Mouse (Mus musculus): Measurements from ENCODE around the gene Upb1. TPM values are rescaled to one million over a fixed set of nuclear protein-coding genes. Genes with fewer than 3 reads are reported as not detected.
A peak's percentile ranks its signal among the peaks of the same experiment; 100 is the strongest.

The Upb1 gene
- polyA plus RNA-seq, 1 experiment from 2014 or later = 0.99 TPM

DNA sequence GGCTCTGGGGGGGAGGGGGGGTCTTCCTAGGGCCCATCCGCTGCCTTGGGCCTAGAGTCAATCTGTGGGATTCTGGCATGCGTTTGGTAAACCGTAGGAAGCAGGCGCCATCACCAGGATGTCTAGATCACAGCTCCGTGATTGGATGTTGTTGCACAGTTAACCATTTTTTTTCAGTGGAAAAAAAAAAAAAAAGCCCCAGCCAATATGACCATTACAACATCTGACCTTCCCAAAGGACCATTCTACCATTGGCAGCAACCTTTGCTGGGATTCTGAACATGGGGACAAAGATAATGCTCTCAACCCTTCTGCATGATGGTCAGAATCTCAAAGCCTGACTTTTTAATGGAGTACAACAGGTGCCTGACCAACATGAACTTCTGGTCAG is 29.2 kb downstream of the Upb1 start:
- H3K4me3 ChIP-seq (ENCODE audit: low read depth, low read length) = no peak overlapping the region
- no peaks in the 10 kb centered on the region for H3K27me3 ChIP-seq (replicated peaks; ENCODE audit: control insufficient read depth, insufficient read depth, low read length)
- no peaks in the 10 kb centered on the region for H3K36me3 ChIP-seq (ENCODE audit: control insufficient read depth, insufficient read depth, low read length)
- no peaks in the 10 kb centered on the region for H3K4me1 ChIP-seq (ENCODE audit: control insufficient read depth, insufficient read depth, low read length)
- no peak overlapping the region for H3K27ac ChIP-seq (replicated peaks; ENCODE audit: low read depth, low read length)
- ATAC-seq (ENCODE audit: low read depth) (no peak), DNase-seq (ENCODE audit: low spot score) (no peak)
- H3K9me3 ChIP-seq (ENCODE audit: control insufficient read depth, low read length) = no peaks in the 10 kb centered on the region
- H3K9ac ChIP-seq (ENCODE audit: low read depth, low read length) = no peak overlapping the region
- WGBS = 90% methylated on average over 5 of the region's 5 CpGs
- H3K4me2 ChIP-seq (ENCODE audit: low read depth, low read length) = no peak overlapping the region

- no peak for ATAC-seq (ENCODE audit: low read depth)
- no peak for DNase-seq (ENCODE audit: low spot score)
- H3K4me1 ChIP-seq (ENCODE audit: control insufficient read depth, insufficient read depth, low read length) = no peaks in the 10 kb centered on the region
- no peaks in the 10 kb centered on the region for H3K27me3 ChIP-seq (replicated peaks; ENCODE audit: control insufficient read depth, insufficient read depth, low read length)
- H3K9me3 ChIP-seq (ENCODE audit: control insufficient read depth, low read length) = no peaks in the 10 kb centered on the region
- no peak overlapping the region for H3K27ac ChIP-seq (replicated peaks; ENCODE audit: low read depth, low read length)
- WGBS = 91% methylated on average over 6 of the region's 6 CpGs
- H3K36me3 ChIP-seq (ENCODE audit: control insufficient read depth, insufficient read depth, low read length) = no peaks in the 10 kb centered on the region
- no peak overlapping the region for H3K4me2 ChIP-seq (ENCODE audit: low read depth, low read length)
- H3K4me3 ChIP-seq (ENCODE audit: low read depth, low read length) = no peak overlapping the region
- no peak overlapping the region for H3K9ac ChIP-seq (ENCODE audit: low read depth, low read length)
These were observed 29.7 kb downstream of the Upb1 start for GRCm38 (mm10) chr10:75430633-75431032.

DNA sequence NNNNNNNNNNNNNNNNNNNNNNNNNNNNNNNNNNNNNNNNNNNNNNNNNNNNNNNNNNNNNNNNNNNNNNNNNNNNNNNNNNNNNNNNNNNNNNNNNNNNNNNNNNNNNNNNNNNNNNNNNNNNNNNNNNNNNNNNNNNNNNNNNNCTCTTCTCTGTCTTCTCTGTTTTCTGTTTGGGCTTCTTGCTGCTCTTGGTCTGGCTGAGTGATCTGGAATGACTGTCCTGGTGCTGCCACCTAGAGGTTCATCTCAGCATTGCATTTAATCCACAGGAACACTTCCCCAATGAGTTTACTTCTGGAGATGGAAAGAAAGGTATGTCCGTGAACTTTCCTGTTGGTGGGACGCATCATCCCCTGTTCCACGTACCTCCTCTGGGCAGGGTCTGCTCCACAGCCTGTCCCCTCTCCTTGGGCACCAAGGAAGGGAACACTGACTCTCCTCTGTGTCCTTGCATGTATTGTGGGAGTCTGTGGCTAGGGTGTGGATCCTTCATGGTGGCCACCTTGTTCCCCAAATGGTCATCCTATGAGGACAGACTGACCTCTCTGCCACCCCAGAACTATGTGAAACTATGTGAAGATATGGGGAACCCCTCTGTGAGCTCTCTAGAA is 35.8 kb downstream of the Upb1 start:
- H3K4me3 ChIP-seq (ENCODE audit: low read depth, low read length) = no peak overlapping the region
- no peak overlapping the region for H3K4me2 ChIP-seq (ENCODE audit: low read depth, low read length)
- WGBS = 12% methylated on average over 3 of the region's 3 CpGs
- peak; percentile 48; the same call in 1 of the 2 replicates for ATAC-seq (ENCODE audit: low read depth)
- no peaks in the 10 kb centered on the region for H3K36me3 ChIP-seq (ENCODE audit: control insufficient read depth, insufficient read depth, low read length)
- H3K27me3 ChIP-seq (replicated peaks; ENCODE audit: control insufficient read depth, insufficient read depth, low read length) = no peaks in the 10 kb centered on the region
- peak; percentile 81 for DNase-seq (ENCODE audit: low spot score)
- no peak overlapping the region for H3K27ac ChIP-seq (replicated peaks; ENCODE audit: low read depth, low read length)
- H3K4me1 ChIP-seq (ENCODE audit: control insufficient read depth, insufficient read depth, low read length) = no peaks in the 10 kb centered on the region
- H3K9ac ChIP-seq (ENCODE audit: low read depth, low read length) = no peak overlapping the region
- no peaks in the 10 kb centered on the region for H3K9me3 ChIP-seq (ENCODE audit: control insufficient read depth, low read length)

GRCm38 (mm10) chr10:75437284-75437683 is 36.4 kb downstream of the Upb1 start:
- 93% methylated on average over 1 of the region's 1 CpGs for WGBS

DNA sequence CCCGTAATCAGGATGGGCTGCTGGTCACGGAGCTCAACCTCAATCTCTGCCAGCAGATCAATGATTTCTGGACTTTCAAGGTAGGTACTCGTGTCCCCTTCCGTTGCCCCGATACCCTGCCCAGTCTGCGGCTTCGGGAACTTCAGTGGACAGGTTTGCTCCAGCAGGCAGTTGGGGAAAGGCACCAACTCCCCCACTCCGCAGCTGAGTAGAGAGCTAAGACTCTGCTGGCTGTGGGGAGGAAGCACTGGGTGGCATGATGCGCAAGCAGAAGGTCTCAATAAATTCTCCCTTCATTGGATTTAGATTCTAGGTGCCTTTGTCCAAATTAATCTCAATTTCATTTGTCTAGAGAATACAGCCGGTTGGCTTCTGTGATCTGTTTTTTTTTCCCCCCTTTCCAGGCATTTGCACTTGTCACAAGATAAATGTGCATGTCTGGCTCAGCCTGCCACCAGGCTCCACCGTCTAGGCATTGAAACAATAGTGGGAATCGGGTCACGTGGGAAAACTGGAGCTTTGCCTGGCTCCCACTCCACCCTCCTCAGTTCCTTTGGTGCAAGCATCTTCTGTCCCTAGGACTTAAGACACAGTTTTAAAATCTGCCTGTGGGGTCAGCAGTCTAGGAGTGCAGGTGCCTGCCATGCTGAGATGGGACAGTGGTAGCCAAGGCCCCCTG is 37.4 kb downstream of the Upb1 start:
- no peak overlapping the region for H3K4me2 ChIP-seq (ENCODE audit: low read depth, low read length)
- peak; percentile 29 for DNase-seq (ENCODE audit: low spot score)
- no peaks in the 10 kb centered on the region for H3K36me3 ChIP-seq (ENCODE audit: control insufficient read depth, insufficient read depth, low read length)
- 0 out of 2 replicates have a peak, but pooled peaks have one; percentile 34 for ATAC-seq (ENCODE audit: low read depth)
- no peaks in the 10 kb centered on the region for H3K4me1 ChIP-seq (ENCODE audit: control insufficient read depth, insufficient read depth, low read length)
- 75% methylated on average over 13 of the region's 13 CpGs for WGBS
- no peak overlapping the region for H3K9ac ChIP-seq (ENCODE audit: low read depth, low read length)
- H3K9me3 ChIP-seq (ENCODE audit: control insufficient read depth, low read length) = no peaks in the 10 kb centered on the region
- H3K27me3 ChIP-seq (replicated peaks; ENCODE audit: control insufficient read depth, insufficient read depth, low read length) = no peaks in the 10 kb centered on the region
- no peak overlapping the region for H3K27ac ChIP-seq (replicated peaks; ENCODE audit: low read depth, low read length)
- H3K4me3 ChIP-seq (ENCODE audit: low read depth, low read length) = no peak overlapping the region

More at GRCm38 (mm10) chr10:75437284-75437683, 36.4 kb downstream of the Upb1 start:
- Histone ChIP-seq H3K27ac (replicated peaks; ENCODE audit: low read depth, low read length) (no peak overlapping the region), H3K4me2 (ENCODE audit: low read depth, low read length) (no peak overlapping the region), H3K9ac (ENCODE audit: low read depth, low read length) (no peak overlapping the region), H3K36me3 (ENCODE audit: control insufficient read depth, insufficient read depth, low read length) (no peaks in the 10 kb centered on the region), H3K4me1 (ENCODE audit: control insufficient read depth, insufficient read depth, low read length) (no peaks in the 10 kb centered on the region), H3K4me3 (ENCODE audit: low read depth, low read length) (no peak overlapping the region), H3K9me3 (ENCODE audit: control insufficient read depth, low read length) (no peaks in the 10 kb centered on the region), H3K27me3 (replicated peaks; ENCODE audit: control insufficient read depth, insufficient read depth, low read length) (no peaks in the 10 kb centered on the region)
- ATAC-seq (ENCODE audit: low read depth) (no peak), DNase-seq (ENCODE audit: low spot score) (no peak)

DNA sequence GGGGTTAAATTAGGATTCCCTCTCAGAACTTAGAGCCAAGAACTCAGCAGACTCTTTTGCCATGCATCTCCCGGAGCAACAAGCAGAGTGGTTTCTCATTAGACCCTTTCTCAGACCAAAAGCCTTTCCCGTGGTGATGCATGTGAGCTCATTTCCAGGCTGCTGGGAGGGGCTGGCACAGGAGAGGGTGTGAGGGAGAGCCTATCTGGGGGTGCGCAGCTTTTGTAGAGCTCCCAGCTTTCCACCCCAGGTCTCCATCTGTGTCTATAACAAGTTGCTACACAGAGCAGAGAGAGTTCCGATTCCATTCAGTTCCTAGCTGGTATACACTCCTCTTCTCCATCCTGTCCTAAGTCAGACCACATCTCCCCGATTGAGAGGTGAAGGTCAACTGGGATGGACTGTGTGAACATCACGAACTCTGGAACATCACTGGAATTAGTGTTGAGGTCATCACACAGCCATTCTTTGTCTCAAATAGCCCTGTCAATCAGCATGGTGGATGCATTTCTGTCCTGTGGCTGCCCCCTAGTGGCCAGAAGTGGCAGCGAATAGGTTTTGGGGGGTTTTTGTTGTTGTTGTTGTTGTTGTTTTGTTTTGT is 38.4 kb downstream of the Upb1 start:
- 45% methylated on average over 7 of the region's 7 CpGs for WGBS
- Histone ChIP-seq H3K9me3 (ENCODE audit: control insufficient read depth, low read length) (no peaks in the 10 kb centered on the region), H3K27ac (replicated peaks; ENCODE audit: low read depth, low read length) (no peak overlapping the region), H3K27me3 (replicated peaks; ENCODE audit: control insufficient read depth, insufficient read depth, low read length) (no peaks in the 10 kb centered on the region), H3K36me3 (ENCODE audit: control insufficient read depth, insufficient read depth, low read length) (no peaks in the 10 kb centered on the region), H3K4me3 (ENCODE audit: low read depth, low read length) (no peak overlapping the region), H3K9ac (ENCODE audit: low read depth, low read length) (no peak overlapping the region), H3K4me2 (ENCODE audit: low read depth, low read length) (no peak overlapping the region), H3K4me1 (ENCODE audit: control insufficient read depth, insufficient read depth, low read length) (peaks cover 3% of the 10 kb centered on the region)
- DNase-seq (ENCODE audit: low spot score) (no peak), ATAC-seq (ENCODE audit: low read depth) (peak; percentile 10; the same call in 1 of the 2 replicates)

DNA sequence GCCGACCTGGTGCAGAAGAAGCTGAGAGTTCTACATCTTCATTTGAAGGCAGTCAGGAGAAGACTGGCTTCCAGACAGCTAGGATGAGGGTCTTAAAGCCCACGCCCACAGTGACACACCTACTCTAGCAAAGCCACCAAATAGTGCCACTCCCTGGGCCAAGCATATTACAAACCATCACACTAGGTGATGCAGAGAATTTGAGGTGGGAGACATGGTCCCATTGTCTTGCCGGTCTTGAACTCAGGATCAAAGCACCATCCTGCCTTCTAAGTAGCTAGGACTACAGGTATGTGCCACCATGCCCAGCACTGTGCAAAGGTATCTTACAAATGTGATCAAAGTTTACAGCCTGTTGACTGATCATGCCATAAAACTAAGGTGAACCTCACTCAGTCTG is 39.8 kb downstream of the Upb1 start:
- ATAC-seq (ENCODE audit: low read depth) = no peak
- Histone ChIP-seq H3K4me1 (ENCODE audit: control insufficient read depth, insufficient read depth, low read length) (peaks cover 10% of the 10 kb centered on the region), H3K9ac (ENCODE audit: low read depth, low read length) (no peak overlapping the region), H3K4me2 (ENCODE audit: low read depth, low read length) (no peak overlapping the region), H3K27me3 (replicated peaks; ENCODE audit: control insufficient read depth, insufficient read depth, low read length) (no peaks in the 10 kb centered on the region), H3K36me3 (ENCODE audit: control insufficient read depth, insufficient read depth, low read length) (no peaks in the 10 kb centered on the region), H3K4me3 (ENCODE audit: low read depth, low read length) (no peak overlapping the region), H3K27ac (replicated peaks; ENCODE audit: low read depth, low read length) (no peak overlapping the region), H3K9me3 (ENCODE audit: control insufficient read depth, low read length) (no peaks in the 10 kb centered on the region)
- WGBS = 85% methylated on average over 3 of the region's 3 CpGs
- DNase-seq (ENCODE audit: low spot score) = no peak

DNA sequence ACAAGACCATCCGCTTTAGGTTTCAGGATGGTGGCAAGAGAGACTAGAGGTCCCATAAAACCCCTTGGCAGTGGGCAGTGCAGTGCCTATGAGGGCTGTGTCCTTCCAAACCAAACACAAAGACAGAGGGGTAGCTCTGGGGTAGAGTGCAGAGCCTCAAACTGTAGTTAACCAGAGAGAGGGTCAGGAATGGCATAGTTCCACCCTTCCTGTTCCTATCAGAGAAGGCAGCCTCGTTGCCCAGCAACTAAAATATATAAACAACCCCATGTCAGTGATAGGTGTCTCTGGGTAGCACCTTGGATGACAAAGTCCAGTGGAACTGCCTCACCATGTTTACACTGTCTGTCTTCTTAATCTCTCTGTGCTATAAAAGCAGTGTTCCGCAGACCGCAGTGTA is 40.9 kb downstream of the Upb1 start:
- 89% methylated on average over 4 of the region's 4 CpGs for WGBS
- ATAC-seq (ENCODE audit: low read depth) = no peak

More for the DNA sequence above, 40.9 kb downstream of the Upb1 start:
- Histone ChIP-seq H3K4me2 (ENCODE audit: low read depth, low read length) (no peak overlapping the region), H3K9ac (ENCODE audit: low read depth, low read length) (no peak overlapping the region), H3K36me3 (ENCODE audit: control insufficient read depth, insufficient read depth, low read length) (no peaks in the 10 kb centered on the region), H3K27me3 (replicated peaks; ENCODE audit: control insufficient read depth, insufficient read depth, low read length) (no peaks in the 10 kb centered on the region), H3K27ac (replicated peaks; ENCODE audit: low read depth, low read length) (no peak overlapping the region), H3K9me3 (ENCODE audit: control insufficient read depth, low read length) (no peaks in the 10 kb centered on the region), H3K4me3 (ENCODE audit: low read depth, low read length) (no peak overlapping the region), H3K4me1 (ENCODE audit: control insufficient read depth, insufficient read depth, low read length) (peaks cover 10% of the 10 kb centered on the region)
- DNase-seq (ENCODE audit: low spot score) = no peak
